Mouse (Mus musculus): ENCODE measurements at regions not wholly inside any gene's neighbourhood (a gene's known extent, or its start where the extent isn't known, plus 50 kb on each side); places are given as distances from the start of the nearest gene placed in this dataset.

GRCm38 (mm10) chrX:158544021-158544420 is 500.9 kb upstream of the Cnksr2 start:
- no peak for DNase-seq (ENCODE audit: low read depth, low spot score)

- no peak for DNase-seq (ENCODE audit: low read depth, low spot score)
These were observed 534.8 kb upstream of the Cnksr2 start for GRCm38 (mm10) chrX:158577856-158578255.

GRCm38 (mm10) chrX:158613136-158613535 is 570.0 kb upstream of the Cnksr2 start:
- no peak for DNase-seq (ENCODE audit: low read depth, low spot score)

- DNase-seq (ENCODE audit: low read depth, low spot score) = no peak
These were observed 570.5 kb upstream of the Cnksr2 start for GRCm38 (mm10) chrX:158613607-158614006.

GRCm38 (mm10) chrX:158614029-158614428 is 570.9 kb upstream of the Cnksr2 start:
- no peak for DNase-seq (ENCODE audit: low read depth, low spot score)

GRCm38 (mm10) chrX:158614452-158614851 is 571.4 kb upstream of the Cnksr2 start:
- DNase-seq (ENCODE audit: low read depth, low spot score) = no peak

- no peak for DNase-seq (ENCODE audit: low read depth, low spot score)
These were observed 572.0 kb upstream of the Cnksr2 start for GRCm38 (mm10) chrX:158615096-158615495.

- DNase-seq (ENCODE audit: low read depth, low spot score) = no peak
These were observed 582.7 kb upstream of the Rps6ka3 start for GRCm38 (mm10) chrX:158627390-158627789.

- DNase-seq (ENCODE audit: low read depth, low spot score) = no peak
These were observed 577.7 kb upstream of the Rps6ka3 start for GRCm38 (mm10) chrX:158632406-158632805.

- DNase-seq (ENCODE audit: low read depth, low spot score) = peak; percentile 15
These were observed 557.9 kb upstream of the Rps6ka3 start for GRCm38 (mm10) chrX:158652226-158652625.

- DNase-seq (ENCODE audit: low read depth, low spot score) = no peak
These were observed 553.9 kb upstream of the Rps6ka3 start for GRCm38 (mm10) chrX:158656188-158656587.

GRCm38 (mm10) chrX:158694191-158694590 is 515.9 kb upstream of the Rps6ka3 start:
- DNase-seq (ENCODE audit: low read depth, low spot score) = no peak

GRCm38 (mm10) chrX:158703411-158703810 is 506.7 kb upstream of the Rps6ka3 start:
- no peak for DNase-seq (ENCODE audit: low read depth, low spot score)

- no peak for DNase-seq (ENCODE audit: low read depth, low spot score)
These were observed 500.3 kb upstream of the Rps6ka3 start for GRCm38 (mm10) chrX:158709811-158710210.

- DNase-seq (ENCODE audit: low read depth, low spot score) = no peak
These were observed 465.4 kb upstream of the Rps6ka3 start for GRCm38 (mm10) chrX:158744738-158745137.

- no peak for DNase-seq (ENCODE audit: low read depth, low spot score)
These were observed 464.2 kb upstream of the Rps6ka3 start for GRCm38 (mm10) chrX:158745766-158746541.

Data from retina, adult 2 months (tissue).